Mouse (Mus musculus) central nervous system, embryonic 18 days (tissue): ENCODE data around the gene Mrpl49. TPM values are rescaled to one million over a fixed set of nuclear protein-coding genes. Genes with fewer than 3 reads are reported as not detected.

Source experiments
- polyA plus RNA-seq: library from polyadenylated mRNA; depleted of rRNA; stranded (reverse); fragments of >200 nt; gene quantifications from 2 replicates; pipeline ENCODE4 v1.2.3, GENCODE M21; 2012; rRNA removed

Mrpl49 gene
- 44.9 and 46.3 TPM in 2 replicates for polyA plus RNA-seq

DNA sequence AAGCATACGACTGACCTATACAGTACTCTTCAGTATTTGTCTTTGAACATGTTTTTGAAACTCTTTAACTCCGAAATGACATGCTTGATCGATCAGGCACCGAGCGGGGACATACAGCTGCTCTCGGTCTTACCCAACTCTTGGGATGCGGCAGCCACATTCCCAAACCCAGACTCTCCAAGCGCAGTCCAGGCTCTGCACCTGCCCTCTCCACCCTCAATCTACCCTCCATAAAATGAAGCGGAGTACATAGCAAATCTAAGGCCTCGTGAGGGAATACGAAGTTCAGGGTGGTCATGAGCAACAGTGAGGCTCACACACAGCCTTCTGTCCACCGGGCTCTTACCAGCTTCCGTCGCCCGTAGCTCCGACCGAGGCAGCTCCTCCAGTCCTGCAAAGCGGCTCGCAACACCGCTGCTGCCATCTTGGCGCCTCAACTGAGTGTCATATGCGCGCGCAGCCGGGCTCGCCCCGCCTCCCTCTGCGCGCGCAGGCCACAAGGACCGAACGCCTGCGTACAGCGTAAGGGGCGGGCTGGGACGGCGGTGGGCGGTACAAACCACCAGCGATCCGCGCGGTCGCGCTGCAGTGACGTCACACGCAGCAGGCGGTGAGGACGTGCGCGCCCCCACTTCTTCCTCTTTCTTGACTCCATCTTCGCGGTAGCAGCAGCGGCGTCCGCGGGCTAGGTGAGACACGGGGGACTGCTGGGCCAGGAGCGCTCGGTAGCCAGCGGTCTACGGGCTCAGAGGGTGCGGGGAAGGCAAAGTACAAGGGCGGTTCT, at the start of gene Mrpl49, which contains the start of gene Fau:
TSS of gene Mrpl49 (minus strand) at position 473 of the 784 bp plus-strand sequence.
TSS of gene Fau (plus strand) at position 532 of the 784 bp plus-strand sequence.

DNA sequence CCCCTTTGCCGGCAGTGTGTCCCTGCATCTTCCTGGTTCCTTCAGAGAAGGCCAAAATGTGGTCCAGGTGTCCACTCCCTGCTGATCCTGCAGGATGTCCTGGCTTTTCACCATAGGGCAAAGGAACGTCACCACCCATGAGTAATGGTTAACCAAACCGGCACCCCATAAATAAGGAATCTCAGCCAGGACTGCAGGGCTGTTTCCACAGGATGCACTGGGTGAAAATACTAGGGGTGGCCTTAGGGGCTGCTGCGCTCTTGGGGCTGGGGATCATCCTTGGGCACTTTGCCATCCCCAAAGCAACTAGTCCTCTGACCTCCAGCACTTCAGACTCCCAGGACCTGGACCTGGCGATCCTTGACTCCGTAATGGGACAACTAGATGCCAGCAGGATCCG, 48.0 kb upstream of the Mrpl49 start, which contains the start of gene Naaladl1:
TSS of gene Naaladl1 (plus strand) at position 197 of the 400 bp plus-strand sequence.

DNA sequence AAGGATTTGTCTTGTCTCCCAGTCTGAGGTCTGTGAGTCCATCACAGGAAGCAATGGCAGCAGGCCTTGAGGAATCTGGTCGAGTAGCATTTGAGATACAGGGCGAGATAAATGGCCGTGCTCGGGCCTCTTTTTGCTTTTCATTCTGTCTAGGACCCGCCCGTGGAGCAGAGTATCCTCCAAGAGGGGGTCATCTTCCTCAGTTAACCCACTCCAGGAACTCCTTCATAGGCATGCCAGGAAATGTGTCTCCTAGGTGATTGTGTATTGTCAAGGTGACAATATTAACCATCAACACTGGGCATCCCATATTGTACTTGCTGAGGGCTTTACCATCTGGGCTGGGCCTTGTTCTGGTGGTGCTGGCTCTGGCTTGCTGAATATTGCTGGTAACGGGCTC, 36.5 kb upstream of the Mrpl49 start, which contains the start of gene AC131692.1:
TSS of gene AC131692.1 (plus strand) at position 301 of the 400 bp plus-strand sequence.

DNA sequence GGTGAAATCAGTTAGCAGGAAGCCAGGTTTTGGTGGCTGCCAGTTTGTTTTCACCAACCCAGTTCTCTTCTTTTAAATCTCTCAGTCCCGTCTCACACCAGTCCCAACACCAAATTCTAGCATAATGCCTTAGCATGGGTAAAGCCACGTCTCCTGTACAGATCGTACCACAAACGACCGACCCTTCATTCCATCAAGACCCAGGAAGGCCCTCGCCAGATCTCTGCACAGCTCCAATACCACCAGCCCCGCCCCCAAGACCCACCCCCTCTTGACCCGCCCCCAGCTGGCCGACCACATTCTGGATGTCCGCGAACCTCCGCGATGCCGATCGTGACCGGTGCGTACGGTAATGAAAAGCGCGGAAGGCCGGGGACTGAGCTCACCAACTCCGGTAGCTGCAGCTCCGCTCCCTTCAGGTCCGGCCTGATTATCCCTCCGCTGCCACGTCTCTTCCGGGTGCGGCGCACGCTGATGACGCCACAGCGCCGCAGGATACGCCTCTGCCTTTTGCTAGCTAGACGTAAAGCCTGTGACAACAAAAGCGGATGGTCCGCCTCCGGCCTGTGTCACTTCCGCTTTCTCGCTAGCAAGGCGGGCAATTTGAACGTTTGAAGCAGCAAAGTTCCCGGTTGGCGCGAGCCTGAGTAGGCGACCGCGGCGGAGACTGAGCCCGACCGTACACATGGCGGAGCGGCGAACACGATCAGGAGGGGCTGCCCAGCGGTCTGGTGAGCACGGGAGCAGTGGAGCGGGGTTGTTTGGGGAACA, 27.1 kb upstream of the Mrpl49 start, which contains the start of the genes Zfpl1 and Cdca5:
TSS of gene Zfpl1 (minus strand) at position 479 of the 771 bp plus-strand sequence.
TSS of gene Cdca5 (plus strand) at position 506 of the 771 bp plus-strand sequence.

DNA sequence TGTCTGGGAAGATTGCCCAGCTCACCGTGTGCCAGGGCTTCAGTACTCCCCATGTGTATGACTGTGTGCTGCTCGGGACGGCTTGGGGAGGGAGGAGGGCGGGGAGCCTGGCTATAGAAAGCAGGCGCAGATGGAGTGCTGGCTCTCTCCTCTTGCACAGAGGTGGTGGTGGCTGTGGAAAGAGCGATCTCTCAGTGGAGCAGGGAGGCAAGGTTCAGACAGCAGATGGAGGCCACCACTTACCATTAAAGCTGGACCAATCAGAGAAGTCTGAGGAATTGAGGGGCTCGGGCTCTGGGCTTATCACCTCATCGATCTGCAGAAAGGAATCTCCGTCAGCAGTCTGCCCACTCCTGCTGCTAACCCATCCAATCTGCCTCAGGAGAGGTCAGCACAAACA, 24.6 kb upstream of the Mrpl49 start, which contains the start of gene Gm28374:
TSS of gene Gm28374 (minus strand) at position 101 of the 400 bp plus-strand sequence.

DNA sequence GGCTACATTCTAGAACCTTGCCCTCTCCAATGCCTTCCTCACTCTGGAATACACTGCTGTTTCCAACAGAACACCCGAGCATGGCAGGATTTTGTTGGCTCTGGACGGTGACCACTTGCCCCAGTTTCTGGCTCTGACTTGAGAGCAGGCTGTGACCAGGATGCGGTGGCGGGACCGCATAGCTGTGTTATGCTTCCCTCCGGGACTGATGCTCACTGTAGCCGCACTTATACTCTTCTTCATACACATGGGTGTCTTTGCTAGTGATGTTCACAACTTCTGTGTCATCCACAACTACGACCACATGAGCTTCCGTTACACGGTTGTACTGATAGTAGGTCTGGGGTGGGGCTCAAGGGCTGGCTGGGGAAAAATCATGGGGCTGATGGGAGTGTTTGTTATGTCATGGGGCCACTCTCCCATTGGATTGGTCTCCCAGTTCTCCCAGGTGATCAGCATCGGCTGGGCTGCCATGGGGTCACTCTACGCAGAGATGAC, 22.4 kb upstream of the Mrpl49 start, which contains the start of gene Tmem262:
TSS of gene Tmem262 (plus strand) at position 51 of the 498 bp plus-strand sequence.

DNA sequence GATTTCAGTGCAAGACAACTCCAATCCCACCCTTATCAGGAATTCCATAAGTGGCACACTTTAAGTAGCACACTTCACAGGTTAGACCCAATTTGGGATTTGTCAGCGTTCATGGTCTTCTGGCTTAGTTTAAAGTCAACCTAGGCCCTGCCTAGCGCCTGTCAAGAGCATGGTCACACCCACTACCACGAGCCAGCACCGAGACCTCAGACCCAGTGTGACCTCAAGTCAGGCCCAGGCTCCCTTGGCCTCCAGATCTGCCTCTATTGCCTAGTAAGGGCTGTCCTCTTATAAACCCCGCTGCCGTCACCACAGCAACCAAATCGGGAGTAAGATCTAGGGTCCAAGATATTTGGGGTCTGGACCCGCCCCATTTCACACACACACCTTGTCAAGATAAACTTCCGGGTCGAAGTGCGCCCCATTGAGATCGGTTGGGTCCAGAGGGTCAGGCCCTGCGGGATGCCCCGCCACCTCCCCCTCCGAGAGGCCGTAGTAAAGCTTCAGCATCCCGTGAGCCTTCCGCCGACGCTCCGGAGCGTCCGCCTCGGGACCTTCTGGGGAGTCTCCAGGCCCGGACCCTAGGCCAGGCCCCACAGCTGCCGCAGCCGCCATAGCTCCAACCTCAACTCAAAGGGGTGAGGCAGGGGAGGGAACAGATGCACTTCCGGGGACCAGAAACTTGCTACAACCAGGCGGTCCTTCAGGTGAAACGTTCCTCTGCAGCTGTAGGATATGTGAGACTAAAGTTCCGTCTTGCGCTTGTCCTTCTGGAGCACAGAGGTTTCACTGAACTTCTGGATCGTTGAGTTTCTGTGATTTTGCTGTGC, 19.2 kb upstream of the Mrpl49 start, which contains the start of gene Vps51:
TSS of gene Vps51 (minus strand) at position 668 of the 830 bp plus-strand sequence.

DNA sequence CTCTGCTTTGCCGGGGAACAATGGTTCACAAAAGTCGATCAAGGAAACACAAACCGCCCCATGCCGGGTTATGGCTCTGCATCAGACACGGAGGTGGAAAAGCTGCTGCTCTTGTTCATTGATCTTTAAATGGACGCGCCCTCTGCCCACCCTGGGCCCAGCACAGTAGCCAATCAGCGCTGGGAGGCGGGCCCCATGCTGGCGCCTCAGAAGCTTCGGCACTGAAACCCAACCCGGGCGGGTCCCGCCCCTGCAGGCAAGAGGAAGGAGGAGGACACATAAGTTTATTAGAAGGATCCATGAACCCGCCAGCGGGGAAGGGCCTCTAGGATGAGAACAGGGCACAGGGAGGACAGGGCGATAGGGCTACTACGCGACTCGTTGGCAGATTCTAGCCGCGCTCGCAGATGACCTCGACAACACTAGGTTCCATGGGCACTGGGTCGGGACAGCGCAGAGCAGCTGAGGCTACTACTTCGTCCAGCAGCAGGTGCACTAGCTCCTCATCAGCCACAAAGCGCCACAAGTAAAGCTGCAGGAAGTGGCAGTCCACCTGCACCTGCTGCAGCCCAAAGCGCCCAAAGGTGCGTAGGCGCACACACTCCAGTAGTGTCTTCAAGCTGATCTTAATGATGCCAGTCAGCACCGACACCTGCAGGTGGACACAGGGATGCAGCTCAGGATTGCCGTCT, 10.3 kb upstream of the Mrpl49 start, which contains the start of gene Tm7sf2:
TSS of gene Tm7sf2 (minus strand) at position 650 of the 692 bp plus-strand sequence.

DNA sequence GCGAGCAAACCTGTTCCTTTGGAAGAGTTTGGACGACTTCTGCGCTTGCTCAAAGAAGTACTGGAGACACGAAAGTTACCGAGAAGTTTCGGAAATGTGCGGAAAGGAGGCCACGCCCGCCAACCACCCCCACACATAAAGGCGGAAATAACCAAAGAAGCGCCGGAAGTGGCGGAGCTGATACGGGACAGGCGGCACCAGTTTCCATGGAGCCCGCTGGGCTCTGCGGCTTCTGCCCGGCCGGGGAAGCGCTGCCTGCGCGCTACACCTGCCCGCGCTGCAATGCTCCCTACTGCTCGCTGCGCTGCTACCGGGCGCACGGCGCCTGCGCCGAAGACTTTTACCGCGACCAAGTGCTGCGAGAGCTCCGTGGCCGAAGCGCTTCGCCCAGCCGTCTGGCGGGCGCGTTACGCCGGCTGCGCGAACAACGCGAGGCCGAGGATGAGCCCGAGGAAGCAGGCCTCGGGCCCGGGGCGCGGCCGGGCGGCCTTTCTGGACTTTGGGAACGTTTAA, 3.5 kb upstream of the Mrpl49 start, which contains the start of gene Znhit2:
TSS of gene Znhit2 (plus strand) at position 172 of the 513 bp plus-strand sequence.

DNA sequence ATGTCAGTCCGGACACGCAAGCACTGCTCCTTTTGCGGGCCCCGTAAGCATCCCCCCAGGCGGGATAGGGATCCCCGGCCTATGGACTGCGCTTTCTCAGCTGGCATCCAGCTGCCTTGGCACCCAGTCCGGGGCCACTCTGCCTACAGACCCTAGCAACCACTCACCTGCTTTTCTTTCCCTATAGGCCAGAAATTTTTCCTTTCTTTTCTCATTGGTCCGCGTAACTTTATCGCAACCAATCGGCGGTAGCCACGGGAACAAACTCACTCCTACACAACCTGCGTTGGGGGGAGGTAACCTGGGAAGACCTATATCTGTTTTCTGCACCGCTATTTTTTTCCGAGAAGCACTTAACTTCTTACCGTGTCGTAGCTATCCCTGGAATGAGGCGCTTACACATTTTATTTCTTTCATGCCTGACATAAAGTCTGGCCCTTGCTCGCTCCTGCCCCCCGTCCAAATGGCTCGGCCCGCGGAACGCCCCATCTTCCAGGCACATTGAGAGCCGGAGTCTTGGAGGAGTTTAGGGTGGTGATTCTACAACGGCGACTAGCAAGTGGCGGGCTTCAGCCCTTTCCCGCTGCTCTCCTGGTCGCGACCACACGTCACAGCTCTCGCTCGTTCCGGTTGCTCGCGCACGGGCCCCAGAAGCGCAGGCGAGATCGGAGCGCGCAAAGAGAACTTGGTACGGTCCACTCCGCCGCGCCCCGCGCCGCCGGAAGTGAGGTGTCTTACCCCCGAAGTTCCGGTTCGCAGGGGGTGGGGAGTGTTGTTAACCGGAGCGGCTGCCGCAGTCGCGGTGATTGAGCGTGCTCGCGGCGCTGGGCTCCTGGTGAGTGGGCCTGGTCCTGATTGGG, 11.1 kb downstream of the Mrpl49 start, which contains the start of gene Syvn1:
TSS of gene Syvn1 (plus strand) at position 283 of the 860 bp plus-strand sequence.

DNA sequence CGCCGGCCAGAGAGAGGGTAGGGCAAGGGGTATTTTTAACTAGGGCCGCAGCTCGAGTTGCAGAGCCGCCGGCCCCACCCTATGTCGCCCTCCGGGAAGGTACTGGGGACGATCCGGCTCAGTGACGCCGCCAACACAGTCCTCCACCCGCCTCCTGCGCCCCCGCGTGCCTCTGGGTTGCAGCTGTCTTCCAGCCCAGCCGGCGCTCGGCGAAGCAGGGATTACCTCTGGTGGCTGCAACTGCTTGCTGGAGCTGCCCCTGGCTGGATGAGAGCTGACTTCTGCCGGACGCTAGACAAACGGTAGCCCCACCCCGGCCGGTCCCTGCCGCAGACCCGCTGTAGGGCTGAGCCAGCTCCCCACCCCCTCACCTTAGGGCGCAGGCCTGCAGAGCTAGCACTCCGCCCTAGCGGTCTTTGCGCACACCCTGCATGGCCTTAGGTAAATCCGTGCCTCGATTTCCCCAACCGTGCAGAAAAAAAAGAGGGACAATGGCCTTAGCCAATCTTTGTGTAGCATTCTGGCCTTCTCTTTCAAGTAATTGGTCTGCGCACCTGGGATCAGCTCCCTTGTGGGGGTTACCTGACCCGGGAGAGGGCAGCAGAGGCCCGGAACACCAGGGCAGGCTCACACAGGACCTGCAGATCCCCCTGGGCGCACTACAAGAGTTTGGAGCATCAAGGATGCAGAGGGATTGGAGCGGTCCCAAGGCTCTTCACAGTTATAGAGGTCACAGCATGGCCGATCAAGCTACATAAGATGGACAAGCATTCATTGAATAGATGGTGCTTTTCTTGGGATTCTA, 41.9 kb downstream of the Mrpl49 start, which contains the start of gene Capn1:
TSS of gene Capn1 (minus strand) at position 387 of the 805 bp plus-strand sequence.

Other genes with a start within 250 kb of the Mrpl49 start
- gene Frmd8, start 182.5 kb downstream of the Mrpl49 start, polyA plus RNA-seq, result 11.8 and 12.2 TPM in 2 replicates
- gene Slc25a45, start 180.0 kb downstream of the Mrpl49 start, polyA plus RNA-seq, result 3.2 TPM in 2 replicates
- 12.6 and 14.4 TPM in 2 replicates for gene Tigd3, start 163.6 kb downstream of the Mrpl49 start, polyA plus RNA-seq
- 147 and 151 TPM in 2 replicates for gene Dpf2, start 144.8 kb downstream of the Mrpl49 start, polyA plus RNA-seq
- 17.8 and 18.1 TPM in 2 replicates for gene Cdc42ep2, start 133.0 kb downstream of the Mrpl49 start, polyA plus RNA-seq
- gene Pola2, start 93.6 kb downstream of the Mrpl49 start, polyA plus RNA-seq, result 27.5 and 30.6 TPM in 2 replicates
- not detected in 2 replicates for gene Slc22a20, start 71.6 kb downstream of the Mrpl49 start, polyA plus RNA-seq
- 8.7 and 8.9 TPM in 2 replicates for gene Capn1, start 41.9 kb downstream of the Mrpl49 start, polyA plus RNA-seq
- 19.9 and 20.2 TPM in 2 replicates for gene Syvn1, start 11.2 kb downstream of the Mrpl49 start, polyA plus RNA-seq
- 1,265 and 1,281 TPM in 2 replicates for gene Fau, start 59 bp upstream of the Mrpl49 start, polyA plus RNA-seq
- 31.8 and 33.0 TPM in 2 replicates for gene Znhit2, start 3.4 kb upstream of the Mrpl49 start, polyA plus RNA-seq
- gene Tm7sf2, start 10.6 kb upstream of the Mrpl49 start, polyA plus RNA-seq, result 99.6 and 104 TPM in 2 replicates
- 87.7 and 91.1 TPM in 2 replicates for gene Vps51, start 19.4 kb upstream of the Mrpl49 start, polyA plus RNA-seq
- 0.17 TPM in 1 of 2 replicates, not detected in the other for gene Tmem262, start 22.2 kb upstream of the Mrpl49 start, polyA plus RNA-seq
- 1.5 and 1.6 TPM in 2 replicates for gene Gm28374, start 24.5 kb upstream of the Mrpl49 start, polyA plus RNA-seq
- 86.3 and 98.7 TPM in 2 replicates for gene Zfpl1, start 27.2 kb upstream of the Mrpl49 start, polyA plus RNA-seq
- gene Cdca5, start 27.2 kb upstream of the Mrpl49 start, polyA plus RNA-seq, result 4.4 and 4.7 TPM in 2 replicates
- gene AC131692.1, start 36.6 kb upstream of the Mrpl49 start, polyA plus RNA-seq, result 0.09 and 0.18 TPM in 2 replicates
- gene Naaladl1, start 48.0 kb upstream of the Mrpl49 start, polyA plus RNA-seq, result 0.59 and 0.63 TPM in 2 replicates
- 51.8 and 53.5 TPM in 2 replicates for gene Sac3d1, start 60.9 kb upstream of the Mrpl49 start, polyA plus RNA-seq
- 55.8 and 56.8 TPM in 2 replicates for gene Snx15, start 70.5 kb upstream of the Mrpl49 start, polyA plus RNA-seq
- gene Batf2, start 83.2 kb upstream of the Mrpl49 start, polyA plus RNA-seq, result 0.15 TPM in 1 of 2 replicates, not detected in the other
- gene Arl2, start 83.8 kb upstream of the Mrpl49 start, polyA plus RNA-seq, result 107 and 108 TPM in 2 replicates
- 0.05 TPM in 1 of 2 replicates, not detected in the other for gene Majin, start 126.6 kb upstream of the Mrpl49 start, polyA plus RNA-seq
- 0.11 TPM in 1 of 2 replicates, not detected in the other for gene Gpha2, start 168.6 kb upstream of the Mrpl49 start, polyA plus RNA-seq
- gene Ppp2r5b, start 178.1 kb upstream of the Mrpl49 start, polyA plus RNA-seq, result 152 TPM in 2 replicates
- 17.8 and 20.5 TPM in 2 replicates for gene Atg2a, start 183.9 kb upstream of the Mrpl49 start, polyA plus RNA-seq
- 147 and 154 TPM in 2 replicates for gene Ehd1, start 218.9 kb upstream of the Mrpl49 start, polyA plus RNA-seq
- gene Cdc42bpg, start 248.7 kb upstream of the Mrpl49 start, polyA plus RNA-seq, result 3.8 and 3.9 TPM in 2 replicates